Mouse (Mus musculus): ENCODE measurements at regions not wholly inside any gene's neighbourhood (a gene's known extent, or its start where the extent isn't known, plus 50 kb on each side); places are given as distances from the start of the nearest gene placed in this dataset.

GRCm38 (mm10) chr8:92613486-92613885 lies 60.6 kb upstream of the Irx6 start:
- TF ChIP-seq CTCF (IDR thresholded peaks at IDR 0.05; ENCODE audit: insufficient read depth, low read depth, low read length) (no peak), POLR2A (IDR thresholded peaks at IDR 0.05; ENCODE audit: insufficient read depth, low read depth, low read length) (no peak)

All from olfactory bulb, adult 2 months (tissue).